Mouse (Mus musculus): ENCODE measurements around the gene Ndel1.
A peak's percentile ranks its signal among the peaks of the same experiment; 100 is the strongest.

Gene Ndel1

DNA sequence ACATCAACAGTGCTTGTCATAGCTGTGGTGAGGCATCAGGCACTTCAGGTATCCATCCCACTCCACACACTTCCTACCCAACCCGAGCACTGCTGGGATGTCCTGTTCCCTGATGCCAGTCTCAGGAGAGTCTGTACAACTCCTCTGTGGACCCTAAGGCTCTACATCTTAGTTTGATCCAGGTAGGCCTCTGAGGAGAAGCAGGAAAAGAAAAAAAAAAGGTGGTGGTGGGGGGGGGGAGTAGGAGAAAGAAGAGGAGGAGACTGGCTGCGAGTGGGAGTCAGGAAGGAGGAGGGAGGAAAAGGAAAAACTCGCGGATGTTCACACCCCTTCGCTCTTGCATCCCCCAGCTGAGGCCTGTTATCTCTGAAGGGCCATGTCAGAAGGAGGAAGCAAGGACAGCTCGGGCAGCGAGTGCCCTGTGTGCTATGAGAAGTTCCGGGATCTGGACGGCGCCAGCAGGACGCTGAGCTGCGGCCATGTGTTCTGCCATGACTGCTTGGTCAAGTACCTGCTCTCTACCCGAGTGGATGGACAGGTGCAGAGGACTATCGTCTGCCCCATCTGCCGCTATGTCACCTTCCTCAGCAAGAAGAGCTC lies 20.7 kb upstream of the Ndel1 start:
- no peak for DNase-seq

- DNase-seq: no peak
These were observed 20.2 kb upstream of the Ndel1 start for GRCm38 (mm10) chr11:68891823-68892222.

- DNase-seq: no peak
These were observed 19.0 kb upstream of the Ndel1 start for GRCm38 (mm10) chr11:68890625-68891024.

- DNase-seq: no peak
These were observed 17.0 kb upstream of the Ndel1 start for GRCm38 (mm10) chr11:68888653-68889052.

- no peak for DNase-seq
These were observed 16.6 kb upstream of the Ndel1 start, which contains the start of gene Rnf222 for GRCm38 (mm10) chr11:68888253-68888652. TSS of gene Rnf222 (plus strand) at chr11:68888553.

- no peak for DNase-seq
These were observed 14.4 kb upstream of the Ndel1 start for GRCm38 (mm10) chr11:68886091-68886490.

DNA sequence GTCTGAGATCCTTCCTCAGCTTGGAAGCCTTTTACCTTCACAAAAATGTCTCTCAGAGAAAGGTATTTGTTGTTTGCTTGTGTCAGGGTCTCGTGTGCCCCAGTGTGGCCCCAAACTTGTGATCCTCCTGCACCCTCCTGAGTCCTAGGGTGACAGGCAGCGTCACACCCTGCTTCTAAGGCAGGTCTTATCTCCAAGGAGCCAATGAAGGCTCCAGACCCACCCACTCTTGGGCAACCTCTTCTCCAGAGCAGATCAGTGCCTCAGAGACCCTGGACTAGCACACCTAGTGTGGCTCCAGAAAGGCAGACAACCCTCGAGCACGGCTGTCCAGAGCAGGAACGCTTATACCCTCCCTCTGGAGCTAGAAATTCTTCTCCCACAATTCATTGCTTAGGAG lies 12.7 kb upstream of the Ndel1 start:
- DNase-seq: no peak

GRCm38 (mm10) chr11:68883843-68884242 lies 12.2 kb upstream of the Ndel1 start:
- no peak for DNase-seq

DNA sequence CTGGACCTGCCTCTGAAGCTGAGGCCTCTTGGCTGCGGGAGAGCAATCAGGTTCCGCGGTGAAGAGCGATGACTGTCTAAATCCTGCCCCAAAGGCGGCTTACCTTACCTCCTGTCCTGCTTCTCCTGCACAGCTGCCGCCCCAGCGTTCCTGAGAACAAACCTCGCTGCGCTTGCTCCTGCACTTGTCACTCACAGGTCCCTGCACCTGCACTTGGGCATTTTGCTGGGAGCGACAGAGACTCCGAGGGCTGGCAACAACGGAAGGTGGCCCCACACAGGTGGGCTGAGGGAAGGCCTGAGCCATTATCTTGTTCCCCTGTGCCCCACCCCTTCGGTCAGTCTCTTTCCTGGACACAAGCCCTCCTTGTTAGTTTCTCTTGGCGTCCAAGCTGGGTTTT lies 10.4 kb upstream of the Ndel1 start:
- no peak for DNase-seq

- DNase-seq: no peak
These were observed 7.2 kb upstream of the Ndel1 start for GRCm38 (mm10) chr11:68878811-68879210.

- DNase-seq: no peak
These were observed 3.2 kb upstream of the Ndel1 start for GRCm38 (mm10) chr11:68874841-68875240.

- DNase-seq: no peak
These were observed 381 bp downstream of the Ndel1 start for GRCm38 (mm10) chr11:68871277-68871676.

GRCm38 (mm10) chr11:68864544-68865189 lies 7.0 kb downstream of the Ndel1 start:
- peak; percentile 10 for DNase-seq

DNA sequence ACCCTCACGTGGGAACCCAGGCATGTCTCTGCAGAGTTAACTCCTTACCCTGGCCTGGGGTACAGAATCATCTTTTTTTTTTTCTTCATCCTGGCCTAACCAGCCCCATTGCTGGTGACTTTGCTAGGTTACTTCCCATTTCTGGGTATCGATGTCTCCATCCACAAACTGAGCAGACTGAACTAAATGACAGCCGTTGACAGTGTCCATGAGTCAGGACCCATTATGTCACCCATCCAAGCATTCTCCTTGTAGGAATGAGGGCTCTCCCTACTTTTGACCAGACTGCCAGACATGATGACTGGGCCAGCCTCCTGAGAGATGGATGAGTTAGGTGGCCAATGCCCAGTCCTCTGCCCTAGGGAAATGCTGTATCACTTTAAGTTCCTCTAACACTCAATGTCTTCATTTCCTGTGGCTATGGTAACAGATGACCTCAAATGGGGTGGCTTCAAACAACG lies 8.0 kb downstream of the Ndel1 start:
- DNase-seq: no peak

- DNase-seq: no peak
These were observed 9.4 kb downstream of the Ndel1 start for GRCm38 (mm10) chr11:68862260-68862659.

DNA sequence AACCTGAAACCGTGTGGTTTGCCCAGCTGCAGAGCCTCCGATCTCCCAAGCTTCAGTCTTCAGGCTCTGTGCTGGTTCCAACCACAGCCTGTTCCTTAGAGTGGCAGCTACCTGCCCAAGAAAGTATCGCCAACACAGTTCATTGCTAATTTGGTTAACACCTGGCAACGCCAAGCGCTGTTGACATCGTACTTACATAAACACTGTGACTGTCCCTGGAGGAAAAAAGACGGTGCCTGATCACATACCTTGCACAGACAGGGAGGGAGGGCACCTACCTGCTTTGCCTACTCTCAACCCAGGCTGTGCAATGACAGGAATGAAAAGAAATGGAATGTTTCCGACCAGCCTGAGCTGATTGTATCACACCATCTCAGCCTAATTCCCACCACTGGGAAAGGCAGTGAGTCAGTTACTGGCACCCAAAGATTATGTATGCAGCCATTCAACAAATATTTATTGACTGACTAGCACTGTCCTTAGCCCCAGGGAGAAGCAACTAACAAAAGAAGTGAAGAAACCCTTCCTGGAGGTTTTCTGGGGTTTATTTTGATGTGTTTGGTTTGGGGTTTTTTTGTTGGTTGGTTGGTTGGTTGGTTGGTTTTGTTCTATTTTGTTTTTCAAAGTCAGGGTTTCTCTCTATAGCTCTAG lies 11.6 kb downstream of the Ndel1 start:
- no peak for DNase-seq

GRCm38 (mm10) chr11:68857329-68857728 lies 14.3 kb downstream of the Ndel1 start:
- no peak for DNase-seq

DNA sequence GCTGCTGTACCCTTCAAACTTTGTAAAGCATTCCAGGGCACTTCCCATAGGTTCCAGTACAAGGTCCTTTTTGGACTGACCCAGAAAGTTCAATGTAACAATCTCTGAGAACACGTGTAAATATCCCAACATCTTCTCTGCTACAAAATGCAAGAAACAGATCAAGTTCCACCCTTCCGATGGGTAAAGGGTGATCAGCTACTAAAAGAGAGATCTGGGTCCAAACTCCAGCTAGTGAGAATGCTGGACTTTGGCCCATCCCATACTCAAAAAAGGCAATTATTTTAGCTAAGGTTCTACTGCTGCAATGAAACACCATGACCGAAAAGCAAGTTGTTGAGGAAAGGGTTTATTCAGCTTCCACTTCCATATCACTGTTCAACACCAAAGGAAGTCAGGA lies 17.0 kb downstream of the Ndel1 start:
- no peak for DNase-seq

- no peak for DNase-seq
These were observed 17.9 kb downstream of the Ndel1 start for GRCm38 (mm10) chr11:68853611-68854401.

- peak; percentile 99 for DNase-seq
These were observed 18.7 kb downstream of the Ndel1 start for GRCm38 (mm10) chr11:68852932-68853409.

- peak; percentile 45 for DNase-seq
These were observed 19.2 kb downstream of the Ndel1 start for GRCm38 (mm10) chr11:68852486-68852901.

DNA sequence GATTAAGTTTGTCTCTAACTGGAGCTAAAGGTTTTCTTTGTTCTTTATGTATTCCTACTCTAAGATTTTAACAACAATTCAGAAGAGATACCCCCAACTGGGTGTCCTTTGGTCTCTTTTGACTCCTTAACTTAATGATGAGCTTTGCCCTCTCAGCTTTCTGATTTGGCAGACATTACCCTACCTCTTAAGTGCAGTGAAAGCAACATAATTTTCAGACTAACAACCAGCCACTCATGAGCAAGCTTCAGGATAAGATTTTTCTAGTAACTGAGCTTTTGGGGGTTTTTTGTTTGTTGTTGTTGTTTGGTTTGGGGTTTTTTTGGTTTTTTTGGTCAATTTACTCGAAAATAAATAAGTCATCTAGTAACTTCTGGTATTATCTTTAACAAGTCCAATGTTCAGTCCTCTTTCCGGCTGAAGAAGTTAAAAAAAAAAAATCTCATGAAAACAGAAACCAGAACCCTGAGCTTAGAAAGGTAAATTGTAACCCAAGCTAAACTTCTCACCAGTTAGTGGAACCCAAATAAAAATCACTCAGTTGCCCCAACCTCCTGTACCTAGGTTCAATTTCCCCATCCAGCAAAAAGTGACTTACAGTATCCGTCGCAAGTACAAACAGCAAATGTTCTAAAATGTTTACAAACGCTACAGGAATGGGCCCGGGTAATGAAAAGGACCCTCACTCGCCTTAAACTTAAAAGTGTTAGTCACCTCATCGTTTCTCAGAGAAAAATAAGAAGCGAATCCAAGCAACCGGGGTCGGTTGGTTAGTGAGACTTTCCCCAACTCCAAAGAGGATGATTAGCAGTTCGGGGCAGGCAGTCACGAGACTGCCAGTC lies 19.8 kb downstream of the Ndel1 start:
- DNase-seq: no peak

Measured in layer of hippocampus, adult 9-11 months (tissue).